Mouse (Mus musculus) CH12.LX (cell line): ENCODE data around the gene Sh2b1.

Source experiments
- CTCF ChIP-seq, 2 experiments: IDR thresholded peaks in 1 of 2; conservative IDR thresholded peaks in 1 of 2; 2 replicates each; pipeline ENCODE4 v1.5.1; 2011 to 2012; ENCODE audit warnings: low read depth in 2 of 2, low read length in 2 of 2, improper control_type of control experiment in 1 of 2, inconsistent platforms in 1 of 2, mild to moderate bottlenecking in 1 of 2, moderate library complexity in 1 of 2
- ELF1 ChIP-seq: IDR thresholded peaks from 2 replicates; pipeline ENCODE4 v1.6.1; 2014; ENCODE audit warnings: low read depth, mild to moderate bottlenecking, inconsistent platforms, low read length, improper control_type of control experiment
- IRF4 ChIP-seq: IDR thresholded peaks from 2 replicates; pipeline ENCODE4 v1.6.1; 2014; ENCODE audit warnings: low read depth, mild to moderate bottlenecking, inconsistent platforms, low read length, improper control_type of control experiment
- JUND ChIP-seq: conservative IDR thresholded peaks from 2 replicates; pipeline ENCODE4 v1.6.1; 2011; ENCODE audit warnings: low read depth, low read length, improper control_type of control experiment
- POLR2A ChIP-seq: IDR thresholded peaks from 2 replicates; pipeline ENCODE4 v1.6.1; 2011; ENCODE audit warnings: low read depth, mild to moderate bottlenecking, improper control_type of control experiment, low read length
- ZC3H11A ChIP-seq: IDR thresholded peaks from 2 replicates; pipeline ENCODE4 v1.6.1; 2012; ENCODE audit warnings: low read depth, mild to moderate bottlenecking, inconsistent platforms, low read length, improper control_type of control experiment

GRCm38 (mm10) chr7:126511287-126511686 lies 36.1 kb upstream of the Sh2b1 start:
- no peak for TF ChIP-seq POLR2A
- TF ChIP-seq ELF1, result no peak
- TF ChIP-seq ZC3H11A, result no peak
- no peak for TF ChIP-seq CTCF (conservative IDR thresholded peaks at IDR 0.05 in 1 of 2, IDR thresholded peaks at IDR 0.05 in 1 of 2; ENCODE audit: low read depth in 2 of 2, low read length in 2 of 2)
- TF ChIP-seq IRF4, result no peak
- no peak for TF ChIP-seq JUND
